Mouse (Mus musculus): ENCODE results near the gene Ankef1.

Gene Ankef1

GRCm38 (mm10) chr2:136501651-136502050 lies at the start of gene Ankef1:
TSS of gene Ankef1 (plus strand) at chr2:136501910.
- DNase-seq (ENCODE audit: low spot score), result no peak

DNA sequence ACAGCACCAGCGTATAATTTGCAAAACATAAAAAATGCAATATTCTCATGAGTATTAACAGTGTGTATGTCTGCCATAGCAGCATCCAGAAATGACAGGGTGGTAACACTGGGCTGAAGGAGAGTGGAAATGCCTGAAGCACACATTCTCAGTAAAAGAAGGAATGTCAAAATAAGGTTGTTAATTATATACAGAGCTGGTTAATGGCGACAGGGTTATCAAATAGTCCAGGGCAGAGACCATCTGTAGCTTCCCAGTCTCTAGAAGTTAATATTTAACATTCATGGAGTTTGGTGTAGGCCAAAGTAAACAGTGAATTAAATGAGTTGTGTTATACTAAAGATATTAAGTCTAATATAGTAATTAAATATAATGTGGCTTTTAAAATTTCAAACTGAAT lies 45.2 kb upstream of the Ankef1 start:
- no peak for DNase-seq (ENCODE audit: low spot score)

GRCm38 (mm10) chr2:136456875-136457274 lies 44.8 kb upstream of the Ankef1 start:
- DNase-seq (ENCODE audit: low spot score), result no peak

- no peak for DNase-seq (ENCODE audit: low spot score)
Observed at GRCm38 (mm10) chr2:136477656-136478055, 24.1 kb upstream of the Ankef1 start.

GRCm38 (mm10) chr2:136482269-136482668 lies 19.4 kb upstream of the Ankef1 start:
- DNase-seq (ENCODE audit: low spot score), result no peak

DNA sequence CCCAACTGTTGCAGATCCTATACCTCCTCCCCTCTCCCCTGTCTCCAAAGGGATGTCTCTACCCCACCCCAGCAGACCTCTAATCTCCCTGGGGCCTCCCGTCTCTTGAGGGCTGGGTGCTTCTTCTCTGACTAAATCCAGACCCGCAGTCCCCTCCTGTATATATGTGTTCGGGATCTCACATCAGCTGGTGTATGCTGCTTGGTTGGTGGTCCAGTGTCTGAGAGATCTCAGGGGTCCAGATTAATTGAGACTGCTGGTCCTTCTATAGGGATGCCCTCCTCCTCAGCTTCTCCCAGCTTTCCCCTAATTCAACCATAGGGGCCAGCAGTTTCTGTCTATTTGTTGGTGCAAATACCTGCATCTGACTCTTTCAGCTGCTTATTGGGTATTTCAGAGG lies 18.7 kb upstream of the Ankef1 start:
- DNase-seq (ENCODE audit: low spot score), result no peak

GRCm38 (mm10) chr2:136484955-136485354 lies 16.8 kb upstream of the Ankef1 start:
- no peak for DNase-seq (ENCODE audit: low spot score)

- no peak for DNase-seq (ENCODE audit: low spot score)
Observed at GRCm38 (mm10) chr2:136485401-136485800, 16.3 kb upstream of the Ankef1 start.

- DNase-seq (ENCODE audit: low spot score), result peak; percentile 86
Observed at GRCm38 (mm10) chr2:136485815-136486619, 15.7 kb upstream of the Ankef1 start.

DNA sequence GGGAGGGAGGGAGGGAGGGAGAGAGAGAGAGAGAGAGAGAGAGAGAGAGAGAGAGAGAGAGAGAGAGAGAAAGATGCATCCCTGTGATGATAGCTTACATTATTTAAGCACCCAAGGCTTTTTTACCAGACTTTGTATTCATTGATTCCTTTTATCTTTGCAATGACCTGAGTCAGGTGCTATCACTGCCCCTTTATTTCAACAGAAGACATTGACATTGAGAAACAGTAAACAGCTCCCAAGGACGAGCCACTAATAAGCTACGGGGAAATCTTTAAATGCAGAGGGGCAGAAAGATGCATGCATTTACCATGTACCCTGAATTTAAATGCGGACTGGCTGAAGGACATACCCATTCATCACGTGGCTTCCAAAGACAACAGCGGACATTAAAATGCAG lies 14.7 kb upstream of the Ankef1 start:
- DNase-seq (ENCODE audit: low spot score), result no peak

DNA sequence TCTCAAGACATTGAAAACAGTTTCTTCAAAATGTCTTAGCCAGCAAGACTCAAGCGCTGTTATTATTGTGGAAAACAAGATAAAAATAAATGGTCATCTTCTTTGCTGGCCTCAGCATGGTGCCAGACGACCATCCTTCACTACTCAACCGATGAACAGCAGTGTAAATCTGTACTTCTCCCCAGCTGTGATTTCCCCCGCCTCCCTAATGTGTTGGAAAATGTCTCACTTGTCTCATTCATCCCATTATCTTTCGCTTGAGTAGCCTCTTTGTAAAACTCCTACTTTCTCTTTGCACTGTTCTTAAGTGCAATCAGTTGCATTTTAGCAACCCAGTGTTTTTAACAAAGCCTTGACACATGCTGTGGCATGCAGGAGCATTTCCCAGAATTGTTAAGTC lies 9.4 kb downstream of the Ankef1 start:
- no peak for DNase-seq (ENCODE audit: low spot score)

GRCm38 (mm10) chr2:136511756-136512155 lies 10.0 kb downstream of the Ankef1 start:
- DNase-seq (ENCODE audit: low spot score), result no peak

- no peak for DNase-seq (ENCODE audit: low spot score)
Observed at GRCm38 (mm10) chr2:136512802-136513201, 11.1 kb downstream of the Ankef1 start.

- no peak for DNase-seq (ENCODE audit: low spot score)
Observed at GRCm38 (mm10) chr2:136513806-136514205, 12.1 kb downstream of the Ankef1 start.

DNA sequence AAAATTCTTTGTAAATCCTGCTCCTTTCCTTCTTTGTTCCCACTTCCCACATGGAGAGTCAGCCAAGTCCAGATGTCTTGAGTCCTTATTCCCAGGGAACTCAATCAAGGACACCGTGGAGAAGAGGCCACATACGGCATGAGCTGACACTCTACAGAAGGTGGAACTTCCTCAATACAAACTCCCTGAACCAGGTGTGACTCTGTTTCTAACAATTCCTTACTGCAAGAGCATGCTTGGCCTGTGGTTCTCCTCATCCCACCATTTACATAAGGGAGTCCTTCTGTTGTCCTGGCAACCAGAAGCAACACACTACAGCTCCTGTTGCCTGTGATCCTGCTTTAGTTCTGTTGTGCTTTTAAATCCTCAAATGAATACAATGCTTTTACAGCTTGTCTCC lies 13.8 kb downstream of the Ankef1 start:
- no peak for DNase-seq (ENCODE audit: low spot score)

- DNase-seq (ENCODE audit: low spot score), result no peak
Observed at GRCm38 (mm10) chr2:136528937-136529336, 27.2 kb downstream of the Ankef1 start.

- DNase-seq (ENCODE audit: low spot score), result peak; percentile 89
Observed at GRCm38 (mm10) chr2:136532033-136532432, 30.3 kb downstream of the Ankef1 start.

GRCm38 (mm10) chr2:136558020-136558419 lies 56.3 kb downstream of the Ankef1 start:
- no peak for DNase-seq (ENCODE audit: low spot score)

DNA sequence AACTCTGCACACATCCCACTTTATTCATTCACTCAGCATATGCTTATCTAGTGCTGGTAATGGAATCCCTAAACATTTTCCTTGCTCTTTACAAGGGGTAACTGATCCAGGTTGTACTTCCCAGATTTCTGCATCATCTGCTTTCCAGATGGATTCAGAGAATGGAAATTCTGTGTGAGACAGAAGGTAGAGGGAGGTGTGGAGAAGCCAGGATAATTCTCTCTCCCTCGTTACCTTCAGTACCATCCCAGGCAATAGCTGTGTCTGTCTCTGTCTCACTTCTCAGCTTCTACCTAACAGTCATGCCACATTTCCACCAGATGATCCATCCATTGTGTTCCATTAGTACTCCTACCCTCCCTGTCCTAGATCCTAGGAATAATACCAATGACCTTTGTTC lies 60.6 kb downstream of the Ankef1 start:
- DNase-seq (ENCODE audit: low spot score), result no peak

DNA sequence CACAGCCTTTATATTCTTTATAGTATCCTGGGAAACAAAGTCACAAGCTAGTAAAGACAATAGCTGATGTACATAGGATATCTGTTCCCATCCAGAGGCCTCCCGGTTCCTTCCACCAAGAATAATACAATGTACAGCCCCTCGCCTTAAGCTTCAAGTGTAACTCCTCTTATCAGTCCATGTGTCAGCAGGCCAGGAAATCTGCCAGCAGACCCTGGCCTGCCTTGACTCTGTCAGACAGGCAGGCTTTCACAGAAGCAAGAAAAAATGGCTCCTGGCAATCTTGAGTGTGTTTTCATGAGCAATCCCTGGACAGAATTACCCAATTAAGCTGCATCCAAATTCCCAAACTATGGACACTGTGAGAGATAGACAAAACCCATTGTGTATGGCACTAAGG lies 69.1 kb downstream of the Ankef1 start:
- no peak for DNase-seq (ENCODE audit: low spot score)

DNA sequence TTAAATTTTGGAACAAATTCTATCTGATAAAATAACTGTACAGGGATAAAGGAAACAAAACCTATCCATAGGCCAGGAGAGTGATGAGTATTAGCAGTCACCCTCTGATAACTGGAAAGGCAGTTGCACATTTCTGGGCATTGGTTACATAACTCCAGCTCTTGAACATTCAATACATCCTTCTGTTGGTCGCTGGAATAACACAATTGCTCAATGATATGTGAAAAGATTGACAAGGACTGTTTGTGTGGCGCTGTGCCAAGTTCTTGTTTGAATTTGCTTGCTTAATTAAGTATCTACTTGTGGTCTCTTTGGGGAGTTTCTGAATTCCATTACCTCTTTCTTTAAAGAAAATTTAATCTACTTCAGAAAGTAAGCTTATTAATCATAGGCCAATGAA lies 81.1 kb downstream of the Ankef1 start:
- no peak for DNase-seq (ENCODE audit: low spot score)

DNA sequence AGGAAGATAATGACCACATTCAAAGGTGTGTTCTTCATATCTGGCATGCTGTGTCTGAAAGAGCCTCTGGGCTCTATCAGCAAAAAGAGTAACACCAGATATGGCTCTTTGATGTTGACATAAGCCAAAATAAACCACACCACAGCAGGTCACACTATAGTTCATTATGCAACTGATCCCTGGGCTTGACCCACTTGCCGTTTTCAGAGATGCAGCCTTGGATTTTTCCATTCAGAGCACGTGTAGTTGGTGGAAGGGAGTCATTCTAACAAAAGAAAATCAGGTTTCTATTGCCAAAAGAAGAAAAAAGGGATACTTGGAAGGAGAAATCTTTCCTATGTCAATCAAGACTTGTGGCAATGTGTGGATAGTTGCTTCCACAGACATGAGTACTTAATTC lies 87.1 kb downstream of the Ankef1 start:
- DNase-seq (ENCODE audit: low spot score), result no peak

GRCm38 (mm10) chr2:136596451-136596850 lies 94.7 kb downstream of the Ankef1 start:
- peak; percentile 60 for DNase-seq (ENCODE audit: low spot score)

DNA sequence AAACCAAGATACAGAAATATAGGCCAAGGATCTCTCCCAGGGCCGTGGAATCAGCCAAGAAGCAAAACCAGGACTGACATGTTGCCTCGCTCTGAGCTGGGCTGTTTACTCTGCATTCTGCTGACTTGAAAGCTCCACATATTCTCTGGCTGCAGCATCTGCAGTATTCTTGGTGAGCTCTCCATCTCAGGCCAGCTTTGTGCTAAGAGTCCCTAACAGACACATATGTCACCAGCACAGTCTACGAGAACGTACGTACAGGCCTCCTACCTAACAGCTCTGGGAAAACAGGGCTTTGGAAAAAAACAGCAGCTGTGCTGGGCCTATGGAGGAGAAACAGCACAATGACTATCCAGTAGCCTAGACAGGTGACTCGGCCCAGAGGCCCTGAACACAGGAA lies 97.0 kb downstream of the Ankef1 start:
- DNase-seq (ENCODE audit: low spot score), result no peak

Measured in testis, postnatal 10 days (tissue).